Mouse (Mus musculus) liver, postnatal 0 days (tissue): ENCODE data around the gene Hcn1. TPM values are rescaled to one million over a fixed set of nuclear protein-coding genes. Genes with fewer than 3 reads are reported as not detected.

Source experiments
- ATAC-seq: fragments of 200-750 bp; cut with Nextera tagmentation; 2 replicates; pipeline ENCODE4 v1.8.0; 2017; ENCODE audit warnings: mild to moderate bottlenecking, moderate library complexity
- DNase-seq: peaks from one replicate; pipeline ENCODE4 v3.0.0-alpha.2; 2016
- H3K27ac ChIP-seq: fragments of 300-500 bp; sonication (generic); 2 replicates; pipeline ENCODE4 v1.5.1; 2014; ENCODE audit warnings: antibody characterized with exemption, moderate library complexity, mild to moderate bottlenecking, low read depth
- H3K27me3 ChIP-seq: fragments of 300-500 bp; sonication (generic); 2 replicates; pipeline ENCODE4 v1.6.1; 2014; ENCODE audit warnings: low read length, control low read depth, mixed read lengths; ENCODE audit not compliant: insufficient read depth
- H3K36me3 ChIP-seq: fragments of 300-500 bp; sonication (generic); replicated peaks from 2 replicates; pipeline ENCODE4 v1.6.1; 2014; ENCODE audit warnings: mild to moderate bottlenecking, control low read depth, low read length, moderate library complexity, mixed read lengths; ENCODE audit not compliant: insufficient read depth
- H3K4me1 ChIP-seq: fragments of 300-500 bp; sonication (generic); 2 replicates; pipeline ENCODE4 v1.6.1; 2014; ENCODE audit warnings: antibody characterized with exemption, mild to moderate bottlenecking, control low read depth; ENCODE audit not compliant: insufficient read depth
- H3K4me2 ChIP-seq: fragments of 300-500 bp; sonication (generic); 2 replicates; pipeline ENCODE4 v1.6.1; 2014; ENCODE audit warnings: low read depth, mild to moderate bottlenecking, low read length, moderate library complexity, mixed read lengths
- H3K4me3 ChIP-seq: fragments of 300-500 bp; sonication (generic); 2 replicates; pipeline ENCODE4 v1.5.1; 2014; ENCODE audit warnings: low read depth, low read length
- H3K9ac ChIP-seq: fragments of 300-500 bp; sonication (generic); replicated peaks from 2 replicates; pipeline ENCODE4 v1.6.1; 2014; ENCODE audit warnings: mild to moderate bottlenecking, moderate library complexity
- H3K9me3 ChIP-seq: fragments of 300-500 bp; sonication (generic); 2 replicates; pipeline ENCODE4 v1.6.1; 2016; ENCODE audit warnings: mild to moderate bottlenecking, control low read depth, low read length, mixed read lengths
- CTCF ChIP-seq: sonication (generic); IDR thresholded peaks from 2 replicates; pipeline ENCODE4 v1.5.1; 2016; ENCODE audit warnings: antibody characterized with exemption, low read depth
- EP300 ChIP-seq: IDR thresholded peaks from 2 replicates; pipeline ENCODE4 v1.6.1; 2016; ENCODE audit warnings: antibody characterized with exemption, low read depth, mild to moderate bottlenecking
- WGBS: fragments of 180-500 bp; shearing (Covaris S2); extraction: QIAGEN DNeasy Blood & Tissue Kit; methylation state at CpG from one replicate; pipeline ENCODE4 v1.1.7; 2014; ENCODE audit not compliant: insufficient replicate concordance; 5-methylcytosine and 5-hydroxymethylcytosine counted together
- polyA plus RNA-seq: library from polyadenylated mRNA; unstranded; fragments of >200 nt; fragmentation: Nextera tagmentation; extraction: Ambion mirVana; gene quantifications from 2 replicates; pipeline ENCODE4 v1.2.1, GENCODE M21; 2015

Gene Hcn1
- polyA plus RNA-seq, 1 experiment from 2014 or later: not detected

GRCm38 (mm10) chr13:117940536-117941280 is 338.6 kb downstream of the Hcn1 start:
- Histone ChIP-seq H3K27ac (no peak overlapping the region), H3K27me3 (no peaks in the 10 kb centered on the region), H3K9ac (no peak overlapping the region), H3K36me3 (no peaks in the 10 kb centered on the region), H3K4me1 (no peaks in the 10 kb centered on the region), H3K4me2 (no peak overlapping the region), H3K9me3 (no peaks in the 10 kb centered on the region), H3K4me3 (no peak overlapping the region)
- ATAC-seq: no peak
- DNase-seq: no peak
- 88% methylated on average over 8 of the region's 8 CpGs for WGBS
- TF ChIP-seq EP300 (no peak), CTCF (no peak)

GRCm38 (mm10) chr13:117946843-117947242 is 344.7 kb downstream of the Hcn1 start:
- no peak for ATAC-seq
- Histone ChIP-seq H3K9me3 (no peaks in the 10 kb centered on the region), H3K27me3 (no peaks in the 10 kb centered on the region), H3K36me3 (no peaks in the 10 kb centered on the region), H3K4me3 (no peak overlapping the region), H3K9ac (no peak overlapping the region), H3K4me1 (no peaks in the 10 kb centered on the region), H3K27ac (no peak overlapping the region), H3K4me2 (no peak overlapping the region)
- 68% methylated on average over 3 of the region's 3 CpGs for WGBS
- no peak for DNase-seq
- TF ChIP-seq CTCF: no peak
- TF ChIP-seq EP300: no peak

- ATAC-seq: no peak
- Histone ChIP-seq H3K27me3 (no peaks in the 10 kb centered on the region), H3K9me3 (no peaks in the 10 kb centered on the region), H3K4me2 (no peak overlapping the region), H3K36me3 (no peaks in the 10 kb centered on the region), H3K4me3 (no peak overlapping the region), H3K4me1 (no peaks in the 10 kb centered on the region), H3K27ac (no peak overlapping the region), H3K9ac (no peak overlapping the region)
- DNase-seq: no peak
- TF ChIP-seq EP300 (no peak), CTCF (no peak)
- WGBS: 32% methylated on average over 1 of the region's 1 CpGs
Measured at GRCm38 (mm10) chr13:117947704-117948376, 345.7 kb downstream of the Hcn1 start.

GRCm38 (mm10) chr13:117958496-117959421 is 356.6 kb downstream of the Hcn1 start:
- DNase-seq (no peak), ATAC-seq (no peak)
- Histone ChIP-seq H3K36me3 (no peaks in the 10 kb centered on the region), H3K27ac (no peak overlapping the region), H3K9me3 (no peaks in the 10 kb centered on the region), H3K4me2 (no peak overlapping the region), H3K27me3 (no peaks in the 10 kb centered on the region), H3K9ac (no peak overlapping the region), H3K4me3 (no peak overlapping the region), H3K4me1 (no peaks in the 10 kb centered on the region)
- TF ChIP-seq EP300 (no peak), CTCF (no peak)
- 22% methylated on average over 18 of the region's 18 CpGs for WGBS

- DNase-seq (no peak), ATAC-seq (no peak)
- Histone ChIP-seq H3K4me1 (no peaks in the 10 kb centered on the region), H3K4me2 (no peak overlapping the region), H3K27ac (no peak overlapping the region), H3K36me3 (no peaks in the 10 kb centered on the region), H3K9me3 (no peaks in the 10 kb centered on the region), H3K9ac (no peak overlapping the region), H3K4me3 (no peak overlapping the region), H3K27me3 (no peaks in the 10 kb centered on the region)
- no peak for TF ChIP-seq EP300
- no peak for TF ChIP-seq CTCF
Measured at GRCm38 (mm10) chr13:117964620-117965019, 362.5 kb downstream of the Hcn1 start.

GRCm38 (mm10) chr13:117975382-117975781 is 373.3 kb downstream of the Hcn1 start:
- WGBS: 66% methylated on average over 7 of the region's 7 CpGs
- H3K4me2 ChIP-seq: no peak overlapping the region
- H3K4me3 ChIP-seq: no peak overlapping the region
- H3K9me3 ChIP-seq: no peaks in the 10 kb centered on the region
- H3K9ac ChIP-seq: no peak overlapping the region
- H3K4me1 ChIP-seq: no peaks in the 10 kb centered on the region
- H3K27ac ChIP-seq: no peak overlapping the region
- TF ChIP-seq CTCF (no peak), EP300 (no peak)
- no peak for ATAC-seq
- DNase-seq: no peak
- H3K36me3 ChIP-seq: no peaks in the 10 kb centered on the region
- H3K27me3 ChIP-seq: no peaks in the 10 kb centered on the region
